Mouse (Mus musculus): Measurements from ENCODE around the gene Tpi1.

- TF ChIP-seq GATA1 (IDR thresholded peaks at IDR 0.05; ENCODE audit: borderline replicate concordance, low read length) (no peak), FLI1 (IDR thresholded peaks at IDR 0.05; ENCODE audit: low read length) (no peak)
These were observed 21.4 kb upstream of the Tpi1 start for GRCm38 (mm10) chr6:124835531-124835930.

Data from megakaryocyte, embryonic 14.5 days (primary cell).